Mouse (Mus musculus) spleen, adult 10 weeks (tissue): ENCODE results near the gene Tmem18. TPM values are rescaled to one million over a fixed set of nuclear protein-coding genes. Genes with fewer than 3 reads are reported as not detected.

Source experiments
- polyA plus RNA-seq: library from polyadenylated mRNA; stranded (reverse); fragments of 350-450 nt; fragmentation: Illumina TruSeq; extraction: RNeasy Lipid Tissue Mini Kit (QIAGEN cat#74804); gene quantifications from one replicate; pipeline ENCODE4 v1.2.3, GENCODE M21; 2015; ENCODE audit warnings: low replicate concordance; ENCODE audit not compliant: insufficient read depth

The Tmem18 gene
- polyA plus RNA-seq: 37.2 TPM

GRCm38 (mm10) chr12:30584356-30584740 is at the start of gene Tmem18:
TSS of gene Tmem18 (plus strand) at chr12:30584426.

Other genes starting within 250 kb of the Tmem18 start
- gene Sntg2, start 211.1 kb upstream of the Tmem18 start, polyA plus RNA-seq: 0.59 TPM